Mouse (Mus musculus): Measurements from ENCODE around the gene Smarca4.
"Not testable (repeated sequence)": the region's sequence is repeated elsewhere in the genome, so short reads cannot be mapped to it uniquely, and the experiment has no call there.

Smarca4 gene

DNA sequence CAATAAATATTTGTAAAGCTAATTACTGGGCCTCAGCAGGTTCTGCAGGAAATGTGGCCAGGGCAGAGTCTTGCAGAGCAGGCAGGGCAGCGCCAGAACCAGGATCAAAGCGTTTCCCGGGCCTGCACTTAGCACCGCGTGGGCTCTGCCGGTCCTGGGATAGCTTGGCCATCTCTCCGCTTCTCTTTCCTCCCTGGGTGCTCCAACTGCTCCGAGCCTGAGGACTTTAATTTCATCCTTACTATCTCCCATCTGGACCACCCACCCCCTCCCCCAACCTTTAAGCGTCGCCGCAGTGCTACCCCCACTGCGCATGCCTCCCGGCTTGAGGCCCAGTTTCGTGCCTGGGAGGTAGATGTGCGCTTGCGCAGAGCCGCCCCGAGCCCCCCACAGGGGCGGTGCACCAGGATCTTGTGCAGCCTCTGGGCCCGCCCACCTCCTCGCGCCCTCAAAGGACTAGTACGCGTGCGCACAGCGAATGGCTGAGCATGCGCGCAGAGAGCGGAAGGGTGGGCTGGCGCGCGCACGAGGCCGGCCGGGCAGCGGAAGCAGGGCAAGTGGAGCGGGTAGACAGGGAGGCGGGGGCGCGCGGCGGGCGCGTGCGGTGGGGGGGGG is at the start of gene Smarca4:
Smarca4 (plus strand) TSS at position 553 of the 615 bp plus-strand sequence.
- in situ Hi-C loops (cut with MboI, MseI): no loop called here

DNA sequence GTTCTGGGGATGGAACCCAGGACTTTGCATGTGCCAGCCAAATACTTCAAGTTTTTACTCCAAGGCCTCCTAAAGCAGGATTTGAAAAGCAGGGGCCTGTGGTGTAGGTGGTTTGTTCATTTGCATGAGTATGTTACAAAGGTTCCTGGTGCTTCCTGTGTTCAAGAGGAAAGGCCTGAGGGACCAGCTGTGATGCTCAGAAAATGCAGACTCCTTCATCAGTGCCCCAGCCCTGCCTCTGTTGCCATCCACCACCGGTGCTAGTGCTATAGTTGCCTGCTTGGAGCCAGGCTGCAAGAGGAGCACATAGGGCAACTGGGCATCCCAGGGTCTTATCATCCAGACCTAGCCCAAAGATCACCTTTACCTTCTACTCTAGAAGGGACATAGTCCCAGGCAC is 49.4 kb upstream of the Smarca4 start:
- in situ Hi-C loops (cut with MboI, MseI): no loop called here

DNA sequence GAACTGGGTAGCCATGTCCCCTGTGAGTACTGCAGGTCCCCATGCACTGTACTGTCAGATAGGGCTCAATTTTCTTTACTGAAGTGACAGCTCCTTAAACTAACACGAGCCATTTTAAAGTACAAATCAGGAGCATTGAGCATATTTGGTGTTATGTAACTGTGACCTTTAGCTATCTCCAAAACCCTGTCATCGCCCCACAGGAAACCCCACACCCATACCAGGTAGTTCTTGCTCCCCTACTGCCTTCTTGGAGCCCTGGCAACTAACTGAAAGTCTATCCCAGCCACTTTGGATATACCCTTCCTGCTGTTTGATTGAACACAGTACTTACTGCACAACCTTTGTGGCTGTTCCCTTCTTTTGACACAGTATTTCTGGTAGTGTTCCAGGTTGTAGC is 48.9 kb upstream of the Smarca4 start:
- in situ Hi-C loops (cut with MboI, MseI): no loop called here

DNA sequence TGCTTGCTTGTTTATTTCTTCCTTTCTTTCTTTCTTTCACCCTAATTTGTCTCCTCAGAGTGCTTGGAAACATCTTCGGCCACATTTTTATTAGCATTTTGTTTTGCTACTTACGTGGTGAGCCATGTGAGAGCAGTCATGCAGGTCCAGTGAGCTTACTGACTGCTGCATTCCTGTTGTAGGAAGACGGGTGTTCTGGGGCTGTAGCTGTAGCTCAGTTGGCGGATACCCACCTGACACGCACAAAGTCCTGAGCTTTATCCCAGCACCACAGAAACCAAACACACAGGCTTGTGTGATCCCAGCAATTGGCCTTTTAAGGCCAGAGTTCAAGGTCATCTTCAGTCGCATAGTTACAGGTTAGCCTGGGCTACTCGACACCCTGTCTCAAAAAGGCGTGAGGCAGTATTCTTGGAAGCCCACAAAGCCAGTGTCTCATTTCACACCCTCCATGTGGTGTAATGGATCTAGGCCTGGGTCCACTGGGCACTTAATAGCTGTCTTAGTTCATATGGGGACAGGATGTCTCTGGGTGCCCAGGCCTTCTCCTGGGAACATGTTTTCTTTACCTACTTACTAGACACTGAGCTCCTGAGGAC is 47.2 kb upstream of the Smarca4 start:
- in situ Hi-C loops (cut with MboI, MseI): no loop called here

DNA sequence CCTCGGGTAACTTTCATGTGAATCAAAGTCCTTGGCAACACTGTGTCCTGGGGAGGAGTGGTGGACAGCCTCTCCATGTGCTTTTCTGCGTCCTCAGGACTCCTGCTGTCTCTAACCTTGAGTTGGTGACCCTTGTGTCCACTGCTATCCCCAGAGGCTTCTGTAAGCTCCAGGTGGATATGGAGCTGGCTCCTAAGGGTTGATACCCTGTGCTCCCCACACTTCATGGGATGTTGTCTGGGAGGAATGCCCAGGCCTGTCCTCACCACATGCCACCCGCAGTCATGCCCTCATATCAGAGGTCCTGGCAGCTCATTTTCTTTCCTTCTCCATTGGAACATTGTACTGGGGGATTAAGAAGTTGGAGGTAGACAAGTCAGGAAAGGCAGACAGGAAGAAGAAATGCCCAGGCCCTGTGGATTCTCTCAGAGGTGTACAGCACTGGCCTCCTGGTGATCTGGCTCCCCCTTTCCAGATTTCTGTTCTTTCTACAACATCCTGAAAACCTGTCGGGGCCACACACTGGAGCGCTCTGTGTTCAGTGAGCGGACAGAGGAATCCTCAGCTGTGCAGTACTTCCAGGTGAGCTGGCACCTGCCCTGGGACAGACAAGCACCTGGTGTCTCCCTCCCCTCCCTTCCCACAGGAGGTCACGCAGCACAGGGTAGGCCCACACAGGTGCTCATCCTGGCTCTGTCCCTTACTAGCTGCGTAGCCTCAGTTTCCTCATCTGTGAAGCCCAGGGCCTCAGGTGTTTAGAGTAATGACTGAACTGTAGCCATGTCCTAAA is 41.8 kb upstream of the Smarca4 start:
- in situ Hi-C loops (cut with MboI, MseI): no loop called here

DNA sequence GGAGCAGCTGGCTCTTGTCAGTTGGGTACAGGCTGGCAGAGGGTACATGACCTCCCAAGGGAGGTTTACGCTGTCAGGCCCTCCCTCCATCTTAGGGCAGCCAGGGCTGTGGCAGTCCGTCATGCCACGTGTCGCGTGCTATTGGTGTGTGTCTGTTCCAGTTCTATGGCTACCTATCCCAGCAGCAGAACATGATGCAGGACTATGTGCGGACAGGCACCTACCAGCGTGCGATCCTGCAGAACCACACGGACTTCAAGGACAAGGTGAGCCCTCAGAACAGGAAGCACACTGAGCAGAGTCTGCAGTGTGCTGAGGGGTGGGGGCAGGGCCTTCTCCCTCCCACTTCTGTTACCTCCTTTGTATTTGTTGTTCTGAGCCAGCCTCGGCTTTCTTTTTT is 40.7 kb upstream of the Smarca4 start:
- in situ Hi-C loops (cut with MboI, MseI): no loop called here

DNA sequence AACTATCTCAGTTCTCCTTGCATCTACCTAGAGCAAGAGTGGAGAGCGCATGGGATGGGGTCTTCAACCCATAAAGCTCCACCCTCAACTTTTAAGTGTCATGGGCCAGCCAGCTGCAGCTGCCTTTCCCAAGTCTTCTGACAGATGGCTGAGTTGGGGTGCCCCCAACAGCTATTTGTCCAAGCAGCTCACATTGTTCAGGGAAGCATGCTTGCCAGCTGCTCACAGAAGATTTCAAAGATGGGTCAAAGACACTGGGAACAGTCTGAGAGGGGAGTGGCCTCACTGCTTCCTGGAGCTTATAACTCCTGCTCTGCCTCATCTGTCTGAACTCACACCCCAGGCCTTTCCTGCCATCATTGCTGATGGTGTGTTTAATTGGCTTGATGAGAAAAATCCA is 39.7 kb upstream of the Smarca4 start:
- in situ Hi-C loops (cut with MboI, MseI): no loop called here

DNA sequence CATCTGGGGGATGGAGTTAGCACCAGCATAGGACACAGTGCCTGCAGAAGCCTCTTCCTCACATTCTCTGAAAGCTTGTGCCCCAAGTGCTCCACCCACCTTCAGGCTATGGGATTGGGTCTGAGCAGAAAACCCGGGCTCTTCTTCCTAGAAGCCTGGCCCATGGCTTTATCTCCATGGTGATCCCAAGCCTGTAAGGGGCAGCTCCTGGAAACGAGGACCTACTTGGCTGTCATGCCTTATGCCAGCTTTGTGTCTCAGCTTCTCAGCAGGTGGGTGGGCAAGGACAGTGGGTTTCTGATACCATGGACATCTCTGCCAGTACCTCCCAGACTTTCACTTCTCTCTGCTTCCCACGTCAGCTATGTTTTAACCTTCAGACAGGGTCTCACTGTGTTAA is 37.7 kb upstream of the Smarca4 start:
- in situ Hi-C loops (cut with MboI, MseI): no loop called here

DNA sequence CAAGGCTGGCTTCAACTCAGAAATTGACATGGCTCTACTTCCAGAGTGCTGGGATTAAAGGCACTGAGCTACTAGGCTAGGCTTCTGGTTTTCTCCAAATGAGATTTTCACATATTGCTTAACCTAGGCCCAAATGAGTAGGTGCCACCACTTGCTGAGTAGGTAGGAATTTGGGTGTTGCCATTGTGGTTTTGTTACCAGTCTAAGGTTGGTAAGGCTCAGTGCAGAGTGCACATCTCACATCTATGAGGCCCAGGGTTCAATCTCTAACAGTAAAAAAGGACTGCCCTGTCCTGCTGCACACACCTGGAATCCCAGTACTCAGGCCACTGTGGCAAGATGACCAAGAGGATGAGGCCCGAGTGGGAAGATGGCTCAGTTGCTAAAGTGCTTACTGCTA is 30.6 kb upstream of the Smarca4 start:
- in situ Hi-C loops (cut with MboI, MseI): no loop called here

DNA sequence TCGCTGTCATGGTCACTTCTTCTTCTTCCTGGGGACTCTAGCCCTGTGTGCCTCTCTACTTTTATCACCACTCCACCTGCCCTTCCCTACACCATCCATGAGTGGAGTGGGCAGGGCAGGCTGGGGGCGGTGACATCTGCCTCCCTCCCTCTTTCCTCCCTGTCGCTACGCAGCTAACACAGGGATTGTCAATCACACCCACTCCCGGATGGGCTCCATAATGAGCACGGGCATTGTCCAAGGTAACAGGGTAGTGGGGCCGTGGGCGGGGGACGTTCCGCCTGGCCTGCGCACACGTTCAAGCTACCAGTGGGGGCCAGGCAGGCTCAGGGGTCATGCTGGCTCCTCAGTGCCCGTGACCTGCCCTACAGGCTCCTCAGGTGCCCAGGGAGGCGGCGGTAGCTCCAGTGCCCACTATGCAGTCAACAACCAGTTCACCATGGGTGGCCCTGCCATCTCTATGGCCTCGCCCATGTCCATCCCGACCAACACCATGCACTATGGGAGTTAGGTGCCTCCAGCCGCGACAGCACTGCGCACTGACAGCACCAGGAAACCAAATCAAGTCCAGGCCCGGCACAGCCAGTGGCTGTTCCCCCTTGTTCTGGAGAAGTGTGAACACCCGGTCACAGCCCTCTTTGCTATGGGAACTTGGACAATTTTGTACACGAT is 28.2 kb upstream of the Smarca4 start:
- in situ Hi-C loops (cut with MboI, MseI): no loop called here

DNA sequence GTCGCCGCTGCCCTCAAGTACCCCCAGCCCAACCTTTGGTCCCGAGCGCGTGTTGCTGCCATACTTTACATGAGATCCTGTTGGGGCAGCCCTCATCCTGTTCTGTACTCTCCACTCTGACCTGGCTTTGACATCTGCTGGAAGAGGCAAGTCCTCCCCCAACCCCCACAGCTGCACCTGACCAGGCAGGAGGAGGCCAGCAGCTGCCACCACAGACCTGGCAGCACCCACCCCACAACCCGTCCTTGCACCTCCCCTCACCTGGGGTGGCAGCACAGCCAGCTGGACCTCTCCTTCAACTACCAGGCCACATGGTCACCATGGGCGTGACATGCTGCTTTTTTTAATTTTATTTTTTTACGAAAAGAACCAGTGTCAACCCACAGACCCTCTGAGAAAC is 27.6 kb upstream of the Smarca4 start:
- in situ Hi-C loops (cut with MboI, MseI): no loop called here

DNA sequence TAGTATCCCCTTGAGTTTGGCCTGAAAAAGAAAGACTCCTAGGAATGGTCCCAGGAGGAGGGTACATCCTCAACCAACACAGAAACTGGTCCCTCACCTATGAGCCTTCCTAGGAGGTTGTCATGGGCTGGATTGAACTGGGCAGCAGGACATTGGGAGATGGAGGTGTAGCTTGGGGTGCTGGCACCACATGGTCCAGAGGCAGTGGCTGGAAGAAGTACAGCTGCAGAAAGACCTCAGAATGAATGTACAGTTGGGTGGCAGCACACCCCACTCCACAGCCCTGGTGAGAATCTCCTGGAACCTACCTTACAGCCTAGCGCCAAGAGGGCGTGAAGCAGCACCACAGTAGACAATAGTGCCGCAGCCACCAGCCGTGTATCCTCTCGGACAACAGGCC is 26.4 kb upstream of the Smarca4 start:
- in situ Hi-C loops (cut with MboI, MseI): no loop called here

DNA sequence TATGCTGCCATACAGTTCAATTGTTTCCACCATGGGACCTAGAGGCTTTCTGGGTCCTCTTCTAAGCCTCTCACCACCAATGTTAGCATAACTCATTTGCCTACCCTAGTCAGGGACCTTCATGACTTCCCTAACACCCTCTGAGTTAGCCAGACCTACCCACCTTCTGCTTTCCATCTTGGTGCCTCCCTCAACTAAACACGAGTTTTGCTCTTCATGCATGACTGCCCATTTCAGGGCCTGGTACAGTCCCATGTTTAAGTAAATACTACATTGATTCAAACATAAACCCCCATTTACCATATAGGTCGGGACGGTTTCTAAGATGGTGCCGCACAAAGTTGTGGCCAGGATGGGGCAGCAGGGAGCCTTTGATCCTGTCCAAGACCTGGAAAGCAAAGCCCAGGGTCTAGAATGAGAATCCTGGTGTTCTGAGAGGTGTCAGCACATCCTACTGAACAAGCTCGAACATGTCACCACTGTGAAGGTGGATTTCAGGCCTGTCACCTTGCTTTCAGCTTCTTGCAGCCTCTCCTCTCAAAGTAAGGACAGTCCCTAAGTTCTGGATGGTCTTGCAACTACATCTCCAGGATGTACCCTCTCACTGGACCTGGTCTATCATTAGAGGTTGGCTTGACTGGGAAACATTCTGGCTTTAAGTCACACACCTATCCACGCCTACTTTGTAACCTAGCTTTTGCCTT is 24.7 kb upstream of the Smarca4 start:
- in situ Hi-C loops (cut with MboI, MseI): no loop called here

DNA sequence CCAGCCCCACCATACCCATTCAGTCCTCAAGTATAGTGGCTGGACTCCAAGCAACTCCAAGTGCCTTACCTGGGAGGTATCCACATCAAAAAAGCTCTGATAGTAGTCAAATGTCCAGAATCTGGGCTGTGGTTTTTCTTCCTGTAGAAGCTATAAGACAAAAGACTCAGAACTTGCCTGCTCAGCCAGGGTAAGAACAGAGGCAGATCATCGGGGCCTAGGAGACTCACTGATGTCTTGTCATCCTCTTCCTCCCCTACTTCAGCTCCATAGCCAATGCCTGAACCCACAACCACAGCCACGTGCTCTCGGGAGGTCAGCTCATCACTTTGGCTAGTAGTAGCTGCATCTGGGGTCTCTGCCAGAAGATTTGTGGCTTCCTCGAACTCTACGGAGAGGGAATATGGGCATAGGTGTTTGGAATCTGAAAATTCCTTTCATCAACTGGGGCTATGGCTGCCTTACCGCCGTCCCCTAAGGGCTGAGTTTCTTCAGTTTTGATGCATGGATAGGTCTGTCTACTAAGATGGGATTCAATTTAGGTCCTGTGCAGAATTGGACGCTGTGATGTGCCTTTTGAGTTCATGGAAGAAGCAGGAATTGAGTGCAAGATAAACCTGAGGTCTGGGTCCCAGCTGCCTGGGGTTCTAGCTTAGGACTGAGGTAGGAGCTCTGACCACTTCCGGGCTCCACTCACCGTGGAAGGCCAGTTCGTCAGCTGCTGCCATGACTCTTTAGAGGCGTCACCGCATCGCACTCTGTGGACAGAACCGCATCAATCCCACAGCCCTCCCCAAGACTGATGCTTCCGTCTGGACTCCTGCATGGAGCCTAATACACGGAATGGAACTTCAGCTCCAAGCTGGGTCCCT is 23.9 kb upstream of the Smarca4 start:
- in situ Hi-C loops (cut with MboI, MseI): no loop called here

DNA sequence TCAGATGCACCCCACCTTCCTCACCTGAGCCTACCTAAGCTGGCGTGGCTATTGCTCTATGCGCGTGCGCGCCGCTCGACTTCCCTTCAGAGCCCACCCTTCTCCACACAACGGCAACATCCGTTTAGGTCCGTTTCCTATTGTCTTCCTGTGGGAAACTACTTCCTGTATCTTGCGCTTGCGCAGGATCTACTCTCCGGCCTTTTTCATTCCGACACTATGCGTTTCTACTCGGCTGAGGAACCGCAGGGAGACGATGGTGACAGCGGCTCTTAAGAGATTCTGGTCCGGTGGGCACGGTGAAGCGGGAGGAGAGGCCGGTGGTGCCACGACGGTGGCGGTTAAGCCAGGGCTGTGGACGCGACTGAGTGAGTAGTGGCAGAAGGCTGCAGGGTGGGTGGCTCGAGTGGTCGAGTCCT is 23.3 kb upstream of the Smarca4 start, which contains the start of the genes Timm29 and Yipf2:
Timm29 (plus strand) TSS at position 20 of the 419 bp plus-strand sequence.
Yipf2 (minus strand) TSS at position 126 of the 419 bp plus-strand sequence.
- in situ Hi-C loops (cut with MboI, MseI): no loop called here

DNA sequence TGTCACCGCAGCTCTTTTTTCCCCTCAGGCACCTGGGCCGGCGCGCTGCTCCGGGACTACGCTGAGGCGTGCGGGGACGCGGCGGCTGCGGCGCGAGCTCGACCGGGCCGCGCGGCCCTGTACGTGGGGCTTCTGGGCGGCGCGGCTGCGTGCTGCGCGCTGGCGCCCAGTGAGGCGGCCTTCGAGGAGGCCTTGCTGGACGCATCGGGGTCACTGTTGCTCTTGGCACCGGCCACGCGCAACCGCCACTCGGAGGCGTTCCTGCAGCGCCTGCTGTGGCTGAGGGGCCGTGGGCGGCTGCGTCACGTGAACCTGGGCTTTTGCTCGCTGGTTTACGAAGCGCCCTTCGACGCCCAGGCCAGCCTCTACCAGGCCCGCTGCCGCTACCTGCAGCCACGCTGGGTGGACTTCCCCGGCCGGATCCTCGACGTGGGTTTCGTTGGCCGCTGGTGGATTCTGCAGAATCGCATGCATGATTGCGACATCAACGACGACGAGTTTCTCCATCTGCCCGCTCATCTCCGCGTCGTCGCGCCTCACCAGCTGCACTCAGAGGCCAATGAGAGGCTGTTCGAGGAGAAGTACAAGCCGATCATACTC is 22.7 kb upstream of the Smarca4 start:
- in situ Hi-C loops (cut with MboI, MseI): no loop called here

DNA sequence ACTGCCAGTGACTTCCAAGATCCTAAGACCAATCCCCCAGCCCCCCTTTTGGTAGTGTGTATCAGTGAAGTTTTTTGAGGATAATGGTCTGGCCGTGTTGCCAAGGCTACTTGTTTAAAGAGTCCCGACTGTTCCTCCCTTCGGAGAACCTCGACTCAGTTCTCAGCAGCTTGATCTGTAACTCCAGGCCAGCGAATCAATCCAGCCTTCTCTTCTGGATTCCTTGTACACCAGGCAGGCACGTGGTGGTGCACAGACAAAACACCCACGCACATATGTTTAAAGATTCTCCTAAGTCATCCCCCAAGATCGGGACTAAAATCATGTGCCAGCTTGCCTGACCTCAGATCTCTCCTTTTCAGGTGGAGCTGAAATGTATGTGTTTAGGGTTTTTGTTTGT is 21.6 kb upstream of the Smarca4 start:
- in situ Hi-C loops (cut with MboI, MseI): not testable (repeated sequence)

DNA sequence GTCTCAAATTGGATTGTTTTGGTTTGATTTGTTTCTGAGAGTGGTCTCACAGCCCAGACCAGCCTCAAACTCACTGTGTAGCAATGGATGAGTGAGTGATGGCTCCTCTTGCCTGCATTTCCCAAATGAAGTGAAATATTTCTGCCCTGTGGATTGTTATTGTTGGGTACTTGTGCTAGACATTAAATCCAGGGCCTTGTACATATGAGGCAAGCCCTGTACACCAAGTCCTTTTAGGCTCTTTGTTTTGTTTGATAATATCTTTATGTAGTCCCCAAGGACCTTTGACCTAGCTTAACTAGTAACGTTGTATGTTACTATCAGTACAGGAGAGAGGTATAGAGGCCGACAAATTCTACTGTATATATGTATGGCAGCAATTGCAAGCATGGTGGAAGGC is 21.1 kb upstream of the Smarca4 start:
- in situ Hi-C loops (cut with MboI, MseI): no loop called here

DNA sequence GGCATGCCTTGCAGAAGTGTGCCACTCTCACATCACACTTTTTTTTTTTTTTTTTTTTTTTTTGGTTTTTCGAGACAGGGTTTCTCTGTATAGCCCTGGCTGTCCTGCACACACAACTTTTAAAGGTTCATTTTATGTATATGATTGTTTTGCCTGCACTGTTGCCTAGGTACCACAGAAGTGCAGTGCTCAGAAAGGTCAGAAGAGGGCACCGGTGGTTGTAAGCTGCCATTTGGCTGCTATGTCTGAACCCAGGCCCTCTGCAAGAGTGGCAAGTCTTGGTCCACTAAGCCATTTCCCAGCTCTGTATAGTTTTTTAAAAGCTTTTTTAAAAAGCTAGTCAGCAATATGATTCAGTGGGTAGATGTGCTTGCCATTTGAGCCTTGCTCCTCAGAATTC is 17.8 kb upstream of the Smarca4 start:
- in situ Hi-C loops (cut with MboI, MseI): no loop called here

DNA sequence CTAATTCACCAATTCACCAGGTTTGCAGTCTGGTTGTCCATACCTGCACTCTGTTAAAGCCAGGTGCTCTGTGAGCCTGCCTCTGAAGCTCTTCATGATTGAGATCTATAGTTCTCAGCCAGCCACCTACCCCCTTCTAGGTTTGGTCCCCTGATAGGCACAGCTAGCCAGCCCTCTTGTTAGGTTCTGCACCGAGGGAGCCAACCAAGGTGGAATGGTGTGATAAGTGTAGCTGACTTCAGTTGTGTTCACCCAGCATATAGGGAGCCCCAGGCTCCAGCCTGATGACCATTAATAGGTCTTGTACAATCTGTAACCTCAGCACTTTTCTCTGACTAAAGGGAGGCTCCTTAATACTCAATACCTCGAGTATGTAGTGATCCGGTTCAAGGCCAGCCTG is 15.8 kb upstream of the Smarca4 start:
- in situ Hi-C loops (cut with MboI, MseI): no loop called here

Measured in regulatory T cell (primary cell).